Mouse (Mus musculus): ENCODE data around the gene Arhgap23.
A peak's percentile ranks its signal among the peaks of the same experiment; 100 is the strongest.

Arhgap23 gene

DNA sequence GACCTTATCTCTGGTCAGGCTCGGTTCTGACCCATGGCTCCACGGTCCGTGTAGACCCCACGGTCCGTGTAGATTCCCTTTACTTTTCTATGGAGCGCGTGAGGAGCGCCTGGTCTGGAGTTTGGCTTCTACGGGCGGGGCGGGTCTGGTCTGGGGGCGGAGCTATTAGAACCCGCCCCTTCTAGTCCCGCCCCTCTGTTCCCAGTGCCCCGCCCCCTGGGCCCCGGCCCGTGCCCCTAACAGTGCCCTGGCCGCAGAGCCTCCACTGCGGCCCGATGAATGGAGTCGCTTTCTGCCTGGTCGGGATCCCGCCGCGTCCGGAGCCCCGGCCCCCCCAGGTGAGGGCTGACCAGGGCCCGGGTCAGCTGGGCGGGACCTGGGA is at the start of gene Arhgap23:
Gene Arhgap23 (plus strand): TSS at position 204 of the 382 bp plus-strand sequence.
- peak; percentile 69 for DNase-seq

DNA sequence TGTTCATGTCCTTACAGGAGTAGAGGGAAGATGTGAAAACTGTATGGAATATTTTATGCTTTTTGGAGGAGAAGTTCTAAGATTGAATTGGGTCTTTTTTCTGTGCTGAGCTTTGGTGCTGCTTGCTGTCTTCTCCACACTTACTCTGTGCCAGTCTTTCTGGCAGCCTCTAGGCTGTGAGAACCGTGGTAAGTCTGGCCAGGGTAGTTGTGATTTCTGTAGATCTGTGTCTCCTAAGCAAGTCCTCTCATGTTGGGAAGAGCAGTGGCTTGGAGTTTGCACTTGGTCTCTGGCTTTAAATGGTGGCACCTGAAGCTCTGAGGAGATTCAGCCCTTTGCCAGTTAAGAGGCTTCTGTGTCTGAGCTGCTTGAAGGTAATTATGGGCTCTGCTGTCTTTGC is 49.8 kb upstream of the Arhgap23 start:
- DNase-seq: no peak

DNA sequence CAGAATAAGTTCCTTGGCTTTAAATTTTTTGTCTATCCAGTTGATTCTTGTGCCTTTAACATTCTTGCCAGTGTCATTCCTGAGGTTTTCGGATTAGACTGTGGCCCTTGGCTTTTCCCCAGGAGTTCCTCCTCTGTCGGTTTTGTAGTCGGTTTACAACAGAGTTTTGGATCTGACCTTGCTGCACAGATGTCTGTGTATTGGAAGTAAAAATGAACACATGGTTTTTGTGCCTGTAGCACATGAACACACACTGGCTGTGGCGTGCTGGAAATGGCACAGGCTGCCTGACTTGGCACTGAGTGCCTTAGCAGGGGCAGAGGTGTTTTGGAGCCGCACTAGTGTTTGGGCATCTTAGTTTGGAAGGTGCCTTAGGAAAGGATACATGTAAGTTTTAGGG is 46.8 kb upstream of the Arhgap23 start:
- no peak for DNase-seq

DNA sequence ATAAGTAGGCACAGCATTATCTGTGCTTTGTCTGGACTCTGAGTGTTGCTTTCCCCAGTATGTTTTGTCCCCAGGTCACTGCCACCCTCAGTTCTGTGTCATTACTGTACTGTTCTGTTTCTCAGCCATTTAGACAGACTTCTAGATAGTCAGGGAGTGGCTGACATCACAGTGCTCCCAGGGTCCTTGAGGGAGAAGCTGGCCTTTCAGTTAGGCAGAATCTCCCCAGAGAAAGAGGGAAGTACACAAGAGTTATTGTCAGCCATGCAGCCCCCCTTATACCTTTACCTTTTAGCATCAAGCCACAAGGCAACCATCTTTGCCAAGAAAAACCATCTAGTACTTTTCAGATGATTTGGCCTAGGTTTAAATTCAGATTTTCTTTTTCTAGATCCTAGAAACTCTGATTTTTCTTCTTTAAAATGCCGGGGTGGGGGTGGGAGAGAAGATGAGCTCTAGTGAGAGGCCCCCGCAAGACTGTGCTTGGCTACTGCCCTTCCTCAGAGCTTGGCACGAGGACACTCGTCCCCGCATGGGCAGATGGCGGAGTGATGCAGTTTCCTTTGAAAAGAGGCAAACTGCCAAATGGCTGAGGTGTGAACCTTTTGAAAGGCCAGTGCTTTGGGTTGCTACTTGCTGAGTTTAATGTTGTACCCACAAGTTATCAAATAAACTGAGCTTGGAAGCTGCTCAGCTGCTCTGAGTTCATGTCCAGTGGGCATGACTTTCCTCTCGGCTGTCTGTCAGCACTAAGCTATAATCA is 44.8 kb upstream of the Arhgap23 start:
- peak; percentile 50 for DNase-seq

DNA sequence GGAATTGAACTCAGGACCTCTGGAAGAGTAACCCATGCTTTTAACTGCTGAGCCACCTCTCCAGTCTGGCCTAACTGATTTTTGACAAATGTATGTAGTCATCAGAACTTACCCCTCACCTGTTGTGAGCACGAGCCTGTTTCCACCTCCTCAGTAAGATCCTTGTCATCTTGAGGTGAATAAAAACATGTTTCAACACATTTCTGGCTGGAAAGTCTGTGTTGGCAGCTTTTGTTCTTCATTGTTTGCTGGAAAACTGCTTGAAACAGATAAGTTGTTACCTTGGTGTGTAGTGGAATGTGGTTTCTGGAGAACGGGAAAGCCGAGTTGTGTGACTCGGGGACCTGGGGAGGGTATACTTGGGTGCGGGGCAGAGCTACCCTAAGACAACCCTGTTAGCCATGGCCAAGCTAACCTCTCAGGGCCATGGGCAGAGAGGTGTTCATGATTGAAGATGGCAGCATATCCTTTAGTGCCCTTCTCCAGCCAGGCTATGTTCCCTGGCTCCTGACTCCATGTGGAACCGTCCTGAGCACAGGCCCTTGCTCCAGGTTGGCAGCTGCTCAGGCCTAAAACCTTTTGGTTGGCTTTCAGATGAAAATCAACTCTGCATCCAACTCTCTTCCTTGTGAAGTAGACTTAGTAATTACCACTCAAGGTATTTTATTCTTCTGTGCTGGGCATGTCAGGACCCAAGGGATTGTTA is 43.0 kb upstream of the Arhgap23 start:
- DNase-seq: no peak

DNA sequence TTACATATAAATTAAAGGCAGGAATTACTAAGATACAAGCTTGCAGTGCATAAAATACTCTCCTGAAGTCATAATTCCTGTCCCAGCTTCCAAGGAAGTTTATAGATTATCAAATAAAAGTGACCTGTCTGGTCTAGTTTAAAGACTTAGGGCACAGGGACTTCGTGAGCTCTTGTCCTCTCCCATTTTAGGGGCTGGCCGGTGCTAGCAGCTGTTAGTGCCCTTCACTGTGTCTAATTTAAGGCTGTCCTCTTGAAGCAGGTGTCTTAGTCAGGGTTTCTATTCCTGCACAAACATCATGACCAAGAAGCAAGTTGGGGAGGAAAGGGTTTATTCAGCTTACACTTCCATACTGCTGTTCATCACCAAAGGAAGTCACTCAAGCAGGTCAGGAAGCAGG is 41.9 kb upstream of the Arhgap23 start:
- no peak for DNase-seq

DNA sequence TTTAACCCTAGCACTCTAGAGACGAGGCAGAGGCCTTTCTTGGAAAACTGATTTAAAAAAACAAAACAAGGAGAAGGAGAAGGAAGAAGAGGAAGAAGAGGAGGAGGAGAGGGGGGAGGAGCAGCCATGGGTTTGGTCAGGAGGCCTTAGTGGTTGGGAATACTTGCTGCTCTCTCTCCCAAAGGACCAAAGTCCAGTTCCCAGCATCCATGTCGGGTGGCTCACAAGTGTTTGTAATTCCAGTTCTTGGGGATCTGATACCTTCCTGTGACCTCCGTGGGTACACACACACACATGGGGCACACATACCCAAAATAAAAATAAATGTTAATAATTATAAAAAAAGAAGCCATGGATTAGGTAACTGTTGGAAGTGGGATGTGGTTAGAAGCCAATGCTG is 35.3 kb upstream of the Arhgap23 start:
- DNase-seq: no peak

DNA sequence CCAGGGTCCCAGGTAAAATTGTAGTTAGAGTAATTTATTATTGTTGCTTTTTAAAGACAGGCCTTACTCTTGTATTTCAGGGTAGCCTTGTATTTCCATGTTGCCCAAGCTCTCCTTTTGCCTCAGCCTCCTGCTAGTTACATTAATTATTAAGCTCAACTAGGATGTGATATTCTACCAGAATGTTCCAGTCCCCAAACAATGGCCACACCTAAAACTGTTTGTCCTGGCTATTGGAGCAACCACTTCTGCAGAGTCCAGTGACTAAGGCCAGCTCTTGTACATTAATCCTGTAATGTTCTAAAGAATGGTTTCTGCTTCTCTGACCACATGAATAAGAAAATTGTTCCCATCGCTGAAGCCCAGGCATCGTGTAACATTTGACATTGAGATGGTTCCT is 32.3 kb upstream of the Arhgap23 start:
- no peak for DNase-seq

DNA sequence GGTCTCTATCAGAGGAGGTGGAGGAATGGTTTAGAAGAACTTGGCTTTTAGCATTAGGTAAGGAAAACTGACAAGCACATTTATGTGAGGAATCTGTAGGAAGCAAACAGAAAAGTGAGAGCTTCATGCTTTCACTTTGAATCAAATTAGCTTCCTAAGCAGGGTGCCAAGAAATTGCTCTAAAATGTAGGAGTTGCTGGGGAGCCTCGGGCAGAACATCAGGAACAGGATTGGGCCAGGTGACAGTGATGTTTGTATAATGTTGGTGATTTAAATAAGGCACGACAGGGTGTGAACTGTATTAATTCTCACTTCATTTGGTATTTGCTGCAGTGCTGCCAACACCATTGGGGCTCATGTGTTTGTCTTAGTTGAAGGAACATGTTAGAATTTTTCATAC is 31.6 kb upstream of the Arhgap23 start:
- no peak for DNase-seq

DNA sequence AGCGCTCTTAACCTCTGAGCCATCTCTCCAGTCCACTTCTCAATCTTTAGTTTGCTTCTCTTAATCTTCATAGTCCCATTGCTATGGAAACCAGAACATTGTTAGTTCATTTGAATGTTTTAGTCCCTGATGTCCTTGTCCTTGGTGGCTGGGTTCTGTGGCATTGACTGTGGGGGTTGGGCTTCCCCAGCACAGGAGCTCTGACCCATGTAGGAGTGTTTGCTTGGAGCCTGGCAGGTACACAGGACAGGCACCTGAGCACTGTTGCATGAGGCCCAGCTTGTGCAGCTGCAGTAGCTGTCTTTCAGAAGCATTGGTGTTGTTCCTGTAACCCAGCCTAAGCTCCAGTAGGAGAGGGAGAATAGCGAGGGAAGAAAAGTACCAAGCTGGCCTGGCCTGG is 27.5 kb upstream of the Arhgap23 start:
- DNase-seq: no peak

DNA sequence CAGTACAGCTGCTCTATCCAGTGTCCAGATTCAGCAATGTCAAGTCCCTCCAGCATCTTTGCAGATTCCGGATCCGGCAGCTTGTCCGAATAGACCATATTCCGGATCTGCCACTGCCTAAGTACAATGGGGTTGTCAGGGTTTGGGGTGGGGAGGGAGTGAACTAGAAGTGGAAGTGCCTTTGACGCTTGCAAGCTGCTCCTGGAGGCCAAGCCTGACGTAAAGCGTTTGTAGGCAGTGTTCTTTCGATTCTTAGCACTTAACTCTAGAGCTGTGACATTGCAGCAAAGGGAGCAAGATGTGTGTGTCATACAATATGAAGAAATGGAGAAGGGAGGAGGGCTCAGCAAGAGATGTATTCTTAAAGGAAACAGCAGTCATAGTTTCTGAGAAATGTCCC is 26.2 kb upstream of the Arhgap23 start:
- no peak for DNase-seq

DNA sequence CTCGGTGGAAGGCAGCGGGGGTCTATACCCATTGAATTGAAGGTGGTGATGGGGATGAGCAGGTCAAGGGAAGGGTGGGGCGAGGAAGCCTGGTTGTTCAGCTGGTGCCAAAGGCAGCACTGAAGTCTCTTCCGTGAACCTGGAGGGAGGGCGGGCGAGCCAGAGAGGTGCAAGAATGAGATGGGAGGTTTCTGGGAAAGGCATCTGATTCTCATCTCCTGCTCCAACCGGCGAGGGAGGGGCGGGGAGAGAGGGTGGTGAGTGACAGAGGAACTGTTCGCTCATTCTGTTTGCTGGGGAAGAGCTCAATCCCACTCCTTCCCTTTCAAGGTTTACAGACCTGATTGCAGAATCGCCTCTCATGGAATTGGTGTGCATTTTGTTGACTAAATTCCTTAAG is 21.7 kb upstream of the Arhgap23 start:
- DNase-seq: no peak

DNA sequence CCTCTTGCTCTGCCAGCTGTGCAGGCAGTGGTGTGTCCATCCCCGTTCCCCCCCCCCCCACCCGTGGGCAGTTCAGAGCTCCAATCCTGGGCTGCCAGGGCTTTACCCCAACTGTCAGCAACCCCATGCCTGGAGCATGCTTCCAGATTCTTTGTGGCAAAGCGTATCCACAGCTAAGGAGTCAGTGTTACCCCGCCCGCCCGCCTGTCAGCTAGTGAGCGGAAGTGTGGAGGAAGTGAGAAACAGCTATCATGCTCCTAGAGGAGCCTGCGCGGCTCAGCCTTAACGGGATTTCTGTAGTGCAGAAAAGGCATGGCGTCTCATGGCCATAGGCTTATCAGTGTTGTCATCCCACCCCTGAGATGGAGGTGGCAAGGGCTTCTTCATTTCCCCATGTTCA is 21.2 kb upstream of the Arhgap23 start:
- no peak for DNase-seq

DNA sequence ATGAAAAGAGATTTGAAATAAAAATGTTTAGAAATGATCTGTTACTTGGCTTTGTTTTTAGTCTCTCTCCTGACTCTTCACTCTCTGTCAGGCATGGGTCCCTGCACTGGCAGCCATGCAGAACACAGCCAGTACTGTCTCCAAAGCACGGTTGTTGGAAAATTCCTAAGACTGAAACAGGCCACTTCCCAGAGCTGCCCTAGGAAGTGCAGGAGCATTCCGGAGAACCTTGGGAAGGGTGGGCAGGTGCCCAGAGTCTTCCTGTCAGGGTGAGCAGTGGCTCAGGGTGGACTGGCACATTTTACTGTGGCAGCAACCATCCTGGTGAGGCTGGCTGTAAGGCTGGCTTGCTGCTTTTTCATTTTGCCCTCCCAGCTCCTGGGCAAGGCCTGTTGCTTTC is 16.8 kb upstream of the Arhgap23 start:
- DNase-seq: peak; percentile 26

DNA sequence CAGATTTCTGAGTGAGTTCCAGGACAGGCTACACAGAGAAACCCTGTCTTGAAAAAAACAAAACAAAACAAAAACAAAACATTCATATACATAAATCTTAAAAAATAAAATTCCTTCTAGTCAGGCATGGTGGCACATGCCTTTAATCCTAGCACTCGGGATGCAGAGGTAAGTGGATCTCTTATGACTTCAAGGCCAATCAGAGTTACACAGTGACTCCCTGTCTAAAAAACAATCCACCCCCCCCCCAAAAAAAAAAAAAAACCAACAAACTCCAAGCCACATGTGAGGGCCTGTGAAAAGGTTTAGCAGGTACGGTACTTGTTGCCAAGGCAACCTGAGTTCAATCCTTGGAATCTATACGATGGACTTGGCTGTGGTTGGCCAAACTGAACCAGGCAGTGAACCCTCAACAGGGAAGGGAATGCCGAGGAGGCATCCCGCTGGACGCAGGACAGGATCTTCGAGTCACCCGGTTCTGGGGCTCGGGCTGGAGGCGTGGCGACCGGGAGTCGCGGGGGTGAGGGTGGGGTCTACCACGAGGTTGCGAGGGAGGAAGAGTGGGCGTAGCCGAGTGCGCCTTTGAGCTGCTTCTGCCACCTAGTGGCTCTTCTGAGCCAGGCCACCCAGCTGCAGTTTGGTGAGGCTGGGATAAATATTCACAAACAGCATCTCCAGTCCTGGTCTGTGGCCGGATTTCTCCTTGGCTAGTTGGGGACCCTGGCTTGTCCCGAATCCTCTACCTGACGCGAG is 15.2 kb upstream of the Arhgap23 start:
- peak; percentile 84 for DNase-seq

DNA sequence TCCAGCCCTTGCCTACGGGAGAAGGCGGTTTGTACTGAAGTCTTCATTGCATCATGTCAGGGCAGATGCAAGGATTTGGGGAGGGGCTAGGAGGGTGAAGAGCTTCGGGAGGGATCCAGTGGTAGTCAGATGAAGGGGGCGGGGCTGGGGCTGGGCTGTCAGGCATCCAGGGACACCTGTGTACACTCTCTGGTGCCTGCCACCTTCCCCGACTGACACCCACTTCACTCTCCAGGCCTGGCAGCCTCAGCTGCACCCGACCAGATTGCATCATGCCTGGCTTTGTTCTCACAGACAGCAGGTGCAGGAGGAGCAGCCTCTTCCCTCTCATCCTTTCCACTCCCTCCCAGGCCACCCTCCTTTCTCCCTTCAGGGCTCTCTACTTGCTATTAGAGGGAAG is 14.3 kb upstream of the Arhgap23 start:
- DNase-seq: no peak

DNA sequence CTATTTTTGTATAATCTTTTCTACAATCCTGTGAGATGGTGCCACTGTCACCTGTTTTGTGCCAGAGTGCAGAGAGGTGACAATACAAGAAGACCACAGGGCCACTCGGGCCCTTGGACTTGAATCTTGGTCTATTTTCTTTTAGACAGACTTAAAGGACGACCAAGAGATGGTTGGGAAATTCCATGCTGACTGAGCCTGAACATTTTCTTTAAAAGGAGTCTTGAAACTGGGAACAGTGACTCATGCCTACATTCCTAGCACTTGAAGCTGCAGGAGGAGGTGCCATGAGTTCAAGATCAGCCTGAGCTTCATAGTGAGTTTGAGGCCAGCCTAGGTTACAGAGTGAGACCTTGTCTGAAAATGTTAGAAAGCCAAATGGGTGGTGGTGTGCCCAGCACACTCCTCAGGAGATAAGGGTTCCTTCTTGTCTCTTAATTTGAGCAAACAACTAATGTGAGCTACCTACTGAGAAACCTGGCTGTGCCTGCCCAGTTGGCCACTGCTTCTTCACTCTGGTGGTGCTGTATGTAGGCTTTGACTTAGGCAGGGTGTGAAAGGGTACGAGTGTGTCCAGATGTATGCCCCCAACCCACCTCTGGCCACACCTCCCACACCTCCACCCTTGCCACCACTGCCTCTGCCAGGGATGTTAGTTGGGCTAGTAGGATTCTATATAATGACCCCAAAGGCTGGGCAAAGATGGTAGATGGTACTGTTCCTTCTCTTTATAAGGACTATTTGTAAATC is 13.5 kb upstream of the Arhgap23 start:
- DNase-seq: no peak

DNA sequence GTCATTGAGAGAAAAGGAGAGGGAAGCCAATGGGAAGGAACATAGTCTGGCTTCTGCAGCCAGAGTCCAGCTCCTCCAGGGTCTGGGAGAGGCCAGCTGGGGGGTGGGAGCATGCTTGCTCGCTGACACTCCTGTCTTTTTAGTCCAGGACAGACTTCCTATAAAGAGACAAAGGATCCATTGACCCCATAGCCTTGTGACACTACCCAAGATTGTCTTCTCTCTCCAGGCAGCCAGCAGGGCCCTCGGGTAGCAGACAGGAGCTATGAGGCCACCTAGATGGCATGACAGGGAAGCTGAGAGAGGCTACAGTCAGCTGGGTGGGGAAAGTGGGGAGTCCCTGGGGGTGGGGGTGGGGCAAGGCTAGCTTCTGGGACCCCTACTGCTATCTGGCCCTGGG is 12.6 kb upstream of the Arhgap23 start:
- DNase-seq: no peak

DNA sequence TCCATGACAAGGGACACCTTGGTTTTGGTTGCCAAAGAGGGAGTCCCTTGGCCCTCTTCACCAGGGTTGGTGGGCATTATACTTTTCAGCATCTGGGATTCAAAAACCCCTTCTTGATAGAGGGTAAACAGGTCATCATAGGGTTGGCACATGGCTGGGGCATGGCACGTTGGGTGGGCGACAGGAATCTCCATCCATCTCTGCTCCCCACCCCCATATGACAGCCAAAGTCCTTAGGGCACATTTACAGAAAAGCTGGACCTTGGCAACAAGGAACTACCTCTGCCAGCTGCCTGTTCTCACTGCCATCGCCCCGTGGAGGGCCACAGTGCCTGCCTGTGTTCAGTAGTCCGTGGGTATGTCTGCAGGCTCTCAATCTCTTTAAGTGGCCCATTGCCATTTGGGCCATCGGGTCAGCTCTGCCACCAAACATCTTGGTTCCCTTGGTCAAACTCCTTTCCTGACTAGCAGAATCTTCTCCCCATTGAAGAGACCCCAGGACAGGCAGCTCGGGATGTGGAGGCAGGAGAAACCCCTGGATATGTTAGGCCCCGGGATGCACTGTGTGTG is 11.6 kb upstream of the Arhgap23 start:
- DNase-seq: peak; percentile 16

DNA sequence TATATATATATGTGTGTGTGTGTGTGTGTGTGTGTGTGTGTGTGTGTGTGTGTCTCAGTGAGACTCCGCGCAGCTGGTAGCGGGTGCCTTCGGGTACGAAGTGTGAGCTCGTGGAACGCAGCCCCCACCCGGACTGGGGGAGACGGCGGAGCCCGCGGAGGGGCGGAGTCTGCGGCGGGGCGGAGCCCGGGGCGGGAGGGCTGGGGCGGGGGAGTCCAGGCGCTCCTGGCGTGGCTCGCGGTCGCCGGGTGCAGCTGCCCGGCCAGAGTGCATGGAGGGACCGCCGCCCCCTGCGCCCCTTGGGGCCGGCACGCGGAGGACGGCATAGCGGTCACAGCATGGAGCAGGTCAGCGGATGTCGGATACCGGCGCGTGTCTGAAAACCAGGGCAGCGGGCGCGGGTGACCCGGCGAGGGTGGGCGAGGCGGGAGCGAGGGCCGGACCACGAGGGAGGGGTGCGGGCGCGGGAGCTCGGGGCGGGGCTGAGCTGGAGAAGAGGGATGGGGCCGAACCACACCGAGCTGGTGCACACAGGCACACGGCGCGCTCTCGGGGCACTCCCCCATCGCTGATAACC is 11.1 kb upstream of the Arhgap23 start:
- peak; percentile 56 for DNase-seq

DNA sequence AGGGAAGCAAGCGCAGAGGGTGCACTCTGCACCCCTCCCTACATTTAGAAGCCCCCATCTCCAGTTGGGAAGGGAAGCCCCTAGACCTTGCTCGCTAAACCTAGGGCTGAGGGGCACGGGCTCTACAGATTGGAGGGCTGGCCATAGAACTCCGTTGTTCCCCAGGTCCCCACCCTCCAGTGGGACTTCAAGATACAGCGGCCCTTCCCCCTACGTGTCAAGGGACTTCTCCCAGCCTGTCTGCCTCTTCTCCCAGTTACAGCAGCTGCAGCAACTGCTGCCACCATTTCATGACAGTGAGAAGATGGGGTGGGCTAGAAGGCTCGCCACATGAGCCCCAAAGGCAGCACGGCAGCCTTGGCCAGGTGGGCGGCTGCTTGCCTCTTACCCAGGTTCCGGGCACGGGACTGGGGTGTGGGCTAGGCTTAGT is 10.6 kb upstream of the Arhgap23 start:
- DNase-seq: no peak

Data from kidney, adult 18-20 months (tissue).